Mouse (Mus musculus): ENCODE data around the gene Ddx24.

GRCm38 (mm10) chr12:103396751-103397150, 28.9 kb downstream of the Ddx24 start:
- TF ChIP-seq CTCF (IDR thresholded peaks at IDR 0.05; ENCODE audit: low read depth, low read length) (no peak), POLR2A (IDR thresholded peaks at IDR 0.05; ENCODE audit: extremely low read depth, insufficient read depth, low read length) (no peak)
